Mouse (Mus musculus) intestine, postnatal 0 days (tissue): ENCODE results near the gene Zfp609. TPM values are rescaled to one million over a fixed set of nuclear protein-coding genes. Genes with fewer than 3 reads are reported as not detected.
"Not testable (repeated sequence)": the region's sequence is repeated elsewhere in the genome, so short reads cannot be mapped to it uniquely, and the experiment has no call there.

ENCODE experiments used
- ATAC-seq: fragments of 200-750 bp; cut with Nextera tagmentation; 2 replicates; pipeline ENCODE4 v1.8.0; 2017; ENCODE audit warnings: mild to moderate bottlenecking, moderate TSS enrichment, moderate library complexity
- H3K27ac ChIP-seq: fragments of 300-500 bp; sonication (generic); 2 replicates; pipeline ENCODE4 v1.5.1; 2014; ENCODE audit warnings: mild to moderate bottlenecking, low read depth, low read length, moderate library complexity
- H3K27me3 ChIP-seq: fragments of 300-500 bp; sonication (generic); replicated peaks from 2 replicates; pipeline ENCODE4 v1.6.1; 2014; ENCODE audit warnings: low read length, mixed read lengths; ENCODE audit not compliant: control insufficient read depth, insufficient read depth
- H3K36me3 ChIP-seq: fragments of 300-500 bp; sonication (generic); 2 replicates; pipeline ENCODE4 v1.6.1; 2014; ENCODE audit warnings: mild to moderate bottlenecking, moderate library complexity; ENCODE audit not compliant: control insufficient read depth, insufficient read depth
- H3K4me1 ChIP-seq: fragments of 300-500 bp; sonication (generic); replicated peaks from 2 replicates; pipeline ENCODE4 v1.6.1; 2014; ENCODE audit warnings: antibody characterized with exemption, low read length, mixed read lengths; ENCODE audit not compliant: control insufficient read depth, insufficient read depth
- H3K4me2 ChIP-seq: fragments of 300-500 bp; sonication (generic); replicated peaks from 2 replicates; pipeline ENCODE4 v1.6.1; 2014; ENCODE audit warnings: low read depth, mild to moderate bottlenecking, moderate library complexity
- H3K4me3 ChIP-seq: fragments of 300-500 bp; sonication (generic); 2 replicates; pipeline ENCODE4 v1.5.1; 2014; ENCODE audit warnings: low read depth, low read length
- H3K9ac ChIP-seq: fragments of 300-500 bp; sonication (generic); 2 replicates; pipeline ENCODE4 v1.6.1; 2014; ENCODE audit warnings: mild to moderate bottlenecking, low read depth, low read length
- H3K9me3 ChIP-seq: fragments of 300-500 bp; sonication (generic); 2 replicates; pipeline ENCODE4 v1.6.1; 2016; ENCODE audit warnings: mixed run types; ENCODE audit not compliant: control insufficient read depth
- CTCF ChIP-seq: sonication (generic); IDR thresholded peaks from 2 replicates; pipeline ENCODE4 v1.5.1; 2016; ENCODE audit warnings: low read depth, mild to moderate bottlenecking, control low read depth, antibody characterized with exemption, moderate library complexity
- WGBS: fragments of 180-500 bp; shearing (Covaris S2); extraction: QIAGEN DNeasy Blood & Tissue Kit; methylation state at CpG from one replicate; pipeline ENCODE4 v1.1.7; 2014; 5-methylcytosine and 5-hydroxymethylcytosine counted together
- polyA plus RNA-seq: library from polyadenylated mRNA; unstranded; fragments of >200 nt; fragmentation: Nextera tagmentation; extraction: Ambion mirVana; gene quantifications from 2 replicates; pipeline ENCODE4 v1.2.1, GENCODE M21; 2015

Zfp609 gene
- polyA plus RNA-seq, 1 experiment from 2014 or later: 3.1 TPM

DNA sequence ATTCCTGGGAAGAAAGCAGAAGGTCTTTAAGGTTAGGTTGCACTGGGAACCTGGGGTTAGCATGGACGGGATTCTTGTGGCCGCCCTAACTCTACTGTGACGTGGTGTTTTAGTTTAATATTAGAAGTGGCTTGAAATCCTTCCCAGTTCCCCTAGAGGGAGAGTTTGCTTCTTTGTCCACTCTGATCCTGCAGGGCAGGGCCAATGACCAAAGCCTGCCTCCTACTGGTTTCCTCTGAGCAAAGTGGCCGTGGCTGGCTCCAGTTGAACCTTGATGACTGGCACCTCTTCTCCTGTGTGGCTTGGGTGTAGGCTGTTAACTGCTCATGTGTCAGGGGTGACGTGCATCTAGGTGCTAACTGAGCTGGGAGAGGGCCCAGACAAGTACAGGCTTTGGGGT, 166.3 kb downstream of the Zfp609 start:
- Histone ChIP-seq H3K4me1 (no peaks in the 10 kb centered on the region), H3K36me3 (no peaks in the 10 kb centered on the region), H3K27ac (no peak overlapping the region), H3K9me3 (no peaks in the 10 kb centered on the region), H3K9ac (no peak overlapping the region), H3K4me2 (no peak overlapping the region), H3K4me3 (no peak overlapping the region), H3K27me3 (no peaks in the 10 kb centered on the region)
- WGBS: 59% methylated on average over 5 of the region's 5 CpGs
- no peak for ATAC-seq
- TF ChIP-seq CTCF: peak; percentile 69

DNA sequence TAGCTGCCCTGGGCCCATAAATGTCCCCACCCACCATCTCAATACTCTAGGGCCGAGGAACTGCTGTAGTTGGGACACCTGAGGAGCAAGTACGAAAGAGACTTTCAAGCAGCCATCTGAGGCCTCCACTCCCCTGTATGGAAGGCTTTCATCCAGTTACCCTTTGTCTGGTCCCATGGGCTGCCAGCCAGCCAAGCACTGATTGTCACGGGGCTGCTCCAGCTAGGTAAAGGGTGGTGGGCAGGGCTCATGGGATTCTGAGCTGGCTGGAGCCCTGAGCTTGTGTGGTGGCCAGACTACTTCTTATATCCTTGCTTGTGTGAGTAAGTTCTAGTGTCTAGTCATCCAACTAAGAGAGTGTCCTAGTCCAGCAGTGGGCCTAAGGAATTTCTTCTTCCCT, 170.1 kb downstream of the Zfp609 start:
- Histone ChIP-seq H3K9ac (no peak overlapping the region), H3K27me3 (no peaks in the 10 kb centered on the region), H3K9me3 (no peaks in the 10 kb centered on the region), H3K4me1 (no peaks in the 10 kb centered on the region), H3K27ac (no peak overlapping the region), H3K4me3 (no peak overlapping the region), H3K4me2 (no peak overlapping the region), H3K36me3 (no peaks in the 10 kb centered on the region)
- no peak for TF ChIP-seq CTCF
- no peak for ATAC-seq
- 83% methylated on average over 3 of the region's 3 CpGs for WGBS

DNA sequence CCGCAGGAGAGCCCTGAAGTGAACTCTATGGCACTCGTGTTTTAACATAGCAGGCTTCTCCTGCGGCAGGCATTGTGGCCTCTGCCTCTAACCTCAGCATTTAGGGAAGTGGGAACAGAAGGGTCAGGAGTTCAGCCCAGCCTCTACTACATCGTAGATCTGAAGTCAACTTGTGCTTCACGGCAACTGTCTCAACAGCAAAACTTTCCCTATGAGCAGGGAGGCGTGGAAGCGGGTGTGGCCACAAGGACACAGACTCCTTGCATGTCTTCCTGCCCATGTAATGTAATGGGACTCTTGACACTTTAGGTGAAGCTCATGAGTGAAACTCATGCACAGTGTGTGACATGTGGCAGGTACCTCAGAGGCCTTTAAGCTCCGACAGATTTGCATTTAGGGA, 171.8 kb downstream of the Zfp609 start:
- no peak overlapping the region for H3K4me3 ChIP-seq
- no peaks in the 10 kb centered on the region for H3K27me3 ChIP-seq
- ATAC-seq: no peak
- 62% methylated on average over 8 of the region's 8 CpGs for WGBS
- TF ChIP-seq CTCF: no peak
- no peaks in the 10 kb centered on the region for H3K36me3 ChIP-seq
- no peak overlapping the region for H3K4me2 ChIP-seq
- H3K9ac ChIP-seq: no peak overlapping the region
- H3K9me3 ChIP-seq: no peaks in the 10 kb centered on the region
- no peaks in the 10 kb centered on the region for H3K4me1 ChIP-seq
- H3K27ac ChIP-seq: no peak overlapping the region

DNA sequence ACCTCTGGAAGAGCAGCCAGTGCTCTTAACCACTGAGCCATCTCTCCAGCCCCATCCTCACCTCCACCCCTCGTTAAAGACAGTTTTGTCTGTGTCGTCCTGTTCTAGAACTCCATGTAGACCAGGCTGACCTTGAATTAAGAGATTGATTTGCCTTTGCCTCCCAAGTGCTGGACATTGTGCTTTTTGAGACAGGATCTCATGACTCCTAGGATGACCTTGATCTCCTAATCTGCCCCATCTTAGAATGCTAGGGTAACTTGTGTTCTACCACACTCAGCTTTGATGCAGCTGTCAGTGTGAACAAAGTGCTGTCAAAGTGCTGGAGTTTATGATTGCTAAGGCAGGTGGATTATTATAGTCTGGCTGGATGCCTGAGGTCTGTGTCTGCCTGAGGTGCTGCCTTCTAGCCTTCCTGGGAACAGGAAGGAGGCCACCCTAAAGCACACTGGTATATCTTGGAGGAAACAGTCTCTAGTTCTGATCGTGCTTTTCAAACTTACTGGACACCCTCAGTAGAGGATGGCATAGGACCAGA, 172.6 kb downstream of the Zfp609 start:
- Histone ChIP-seq H3K36me3 (no peaks in the 10 kb centered on the region), H3K9me3 (no peaks in the 10 kb centered on the region), H3K4me1 (peaks cover 4% of the 10 kb centered on the region; the same call in 1 of the 2 replicates), H3K9ac (no peak overlapping the region), H3K27me3 (no peaks in the 10 kb centered on the region), H3K4me2 (no peak overlapping the region), H3K27ac (no peak overlapping the region), H3K4me3 (no peak overlapping the region)
- TF ChIP-seq CTCF: no peak
- WGBS: 80% methylated on average over 3 of the region's 3 CpGs
- no peak for ATAC-seq

DNA sequence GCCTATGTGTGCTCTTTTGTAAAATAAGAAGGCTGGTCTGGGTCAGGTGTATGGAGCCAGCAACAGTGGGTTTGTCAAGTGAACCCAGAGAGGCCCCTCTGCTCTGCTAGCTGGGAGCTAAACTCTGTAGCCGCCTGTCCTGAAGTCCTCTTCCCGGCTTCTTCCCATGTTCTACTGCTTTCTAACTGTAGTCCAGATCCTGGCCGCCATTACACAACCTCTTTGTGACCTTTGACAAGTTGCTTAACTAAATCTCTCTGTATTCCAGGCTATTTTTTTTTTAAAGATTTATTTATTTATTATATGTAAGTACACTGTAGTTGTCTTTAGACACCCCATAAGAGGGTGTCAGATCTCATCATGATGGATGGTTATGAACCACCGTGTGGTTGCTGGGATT, 173.6 kb downstream of the Zfp609 start:
- H3K9ac ChIP-seq: no peak overlapping the region
- no peaks in the 10 kb centered on the region for H3K27me3 ChIP-seq
- H3K36me3 ChIP-seq: no peaks in the 10 kb centered on the region
- ATAC-seq: no peak
- peaks cover 4% of the 10 kb centered on the region; the same call in 1 of the 2 replicates for H3K4me1 ChIP-seq
- no peak overlapping the region for H3K4me3 ChIP-seq
- no peaks in the 10 kb centered on the region for H3K9me3 ChIP-seq
- H3K4me2 ChIP-seq: no peak overlapping the region
- no peak for TF ChIP-seq CTCF
- H3K27ac ChIP-seq: no peak overlapping the region
- WGBS: 93% methylated on average over 4 of the region's 4 CpGs

DNA sequence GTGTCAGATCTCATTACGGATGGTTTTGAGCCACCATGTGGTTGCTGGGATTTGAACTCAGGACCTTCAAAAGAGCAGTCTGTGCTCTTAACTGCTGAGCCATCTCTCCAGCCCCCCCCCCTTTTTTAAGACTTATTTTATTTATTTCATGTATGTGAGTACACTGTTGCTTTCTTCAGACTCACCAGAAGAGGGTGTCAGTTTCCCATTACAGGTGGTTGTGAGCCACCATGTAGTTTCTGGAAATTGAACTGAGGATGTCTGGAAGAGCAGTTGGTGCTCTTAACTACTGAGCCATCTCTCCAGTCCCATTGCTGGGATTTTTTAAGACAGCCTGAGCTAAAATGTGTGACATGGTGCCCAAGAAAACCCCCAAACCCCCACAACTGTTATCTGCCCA, 175.4 kb downstream of the Zfp609 start:
- not testable (repeated sequence) for H3K27me3 ChIP-seq, H3K9ac ChIP-seq, H3K4me3 ChIP-seq, H3K4me1 ChIP-seq, H3K9me3 ChIP-seq, H3K36me3 ChIP-seq, H3K4me2 ChIP-seq, H3K27ac ChIP-seq, ATAC-seq
- peak; percentile 53 for TF ChIP-seq CTCF
- 85% methylated on average over 1 of the region's 1 CpGs for WGBS

DNA sequence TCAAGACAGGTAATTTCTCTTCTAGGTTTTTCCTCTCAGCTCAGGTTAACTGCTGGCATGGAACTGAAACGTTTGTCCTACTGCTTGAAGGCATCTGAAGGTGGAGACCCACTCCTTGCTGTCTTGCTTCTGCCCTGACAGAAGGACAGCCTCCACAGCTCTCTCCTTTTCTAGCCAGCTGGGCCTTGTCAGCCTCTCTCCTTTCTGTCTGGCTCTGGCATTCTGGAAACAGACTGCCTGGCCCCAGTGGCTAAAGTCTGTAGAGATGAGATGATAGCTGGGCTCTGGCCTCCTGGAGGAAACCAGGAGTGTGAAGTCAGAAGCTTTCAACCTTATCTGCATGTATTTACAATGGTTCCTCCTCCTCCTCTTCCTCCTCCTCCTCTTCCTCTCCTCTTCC, 177.4 kb downstream of the Zfp609 start:
- WGBS: 37% methylated on average over 1 of the region's 1 CpGs
- no peak overlapping the region for H3K27ac ChIP-seq
- no peak overlapping the region for H3K4me3 ChIP-seq
- no peaks in the 10 kb centered on the region for H3K36me3 ChIP-seq
- H3K9ac ChIP-seq: no peak overlapping the region
- H3K27me3 ChIP-seq: no peaks in the 10 kb centered on the region
- H3K9me3 ChIP-seq: no peaks in the 10 kb centered on the region
- peaks cover 4% of the 10 kb centered on the region; the same call in 1 of the 2 replicates for H3K4me1 ChIP-seq
- no peak for ATAC-seq
- no peak for TF ChIP-seq CTCF
- H3K4me2 ChIP-seq: no peak overlapping the region
